Mouse (Mus musculus) stomach, postnatal 0 days (tissue): ENCODE measurements at regions not wholly inside any gene's neighbourhood (a gene's known extent, or its start where the extent isn't known, plus 50 kb on each side); places are given as distances from the start of the nearest gene placed in this dataset.

Experiments used
- ATAC-seq: fragments of 200-750 bp; cut with Nextera tagmentation; 2 replicates; pipeline ENCODE4 v1.8.0; 2017; ENCODE audit not compliant: low FRiP score, low TSS enrichment
- DNase-seq: peaks from one replicate; pipeline ENCODE4 v3.0.0-alpha.2; 2016; ENCODE audit warnings: low spot score
- H3K27ac ChIP-seq: fragments of 300-500 bp; sonication (generic); replicated peaks from 2 replicates; pipeline ENCODE4 v1.5.1; 2014; ENCODE audit warnings: mild to moderate bottlenecking, control low read depth
- H3K27me3 ChIP-seq: fragments of 300-500 bp; sonication (generic); 2 replicates; pipeline ENCODE4 v1.6.1; 2014; ENCODE audit warnings: low read length; ENCODE audit not compliant: control insufficient read depth, insufficient read depth
- H3K36me3 ChIP-seq: fragments of 300-500 bp; sonication (generic); 2 replicates; pipeline ENCODE4 v1.6.1; 2014; ENCODE audit warnings: low read length, mixed read lengths; ENCODE audit not compliant: control insufficient read depth, insufficient read depth
- H3K4me1 ChIP-seq: fragments of 300-500 bp; sonication (generic); replicated peaks from 2 replicates; pipeline ENCODE4 v1.6.1; 2014; ENCODE audit warnings: antibody characterized with exemption; ENCODE audit not compliant: control insufficient read depth, insufficient read depth
- H3K4me2 ChIP-seq: fragments of 300-500 bp; sonication (generic); replicated peaks from 2 replicates; pipeline ENCODE4 v1.6.1; 2014; ENCODE audit warnings: low read depth, mild to moderate bottlenecking, control low read depth, moderate library complexity
- H3K4me3 ChIP-seq: fragments of 300-500 bp; sonication (generic); 2 replicates; pipeline ENCODE4 v1.5.1; 2014; ENCODE audit warnings: low read depth, low read length, control low read depth
- H3K9ac ChIP-seq: fragments of 300-500 bp; sonication (generic); 2 replicates; pipeline ENCODE4 v1.6.1; 2014; ENCODE audit warnings: mild to moderate bottlenecking, low read length, control low read depth, mixed read lengths
- H3K9me3 ChIP-seq: fragments of 300-500 bp; sonication (generic); 2 replicates; pipeline ENCODE4 v1.6.1; 2016; ENCODE audit warnings: low read length; ENCODE audit not compliant: control insufficient read depth
- CTCF ChIP-seq: IDR thresholded peaks from 2 replicates; pipeline ENCODE4 v1.5.1; 2016; ENCODE audit warnings: antibody characterized with exemption, low read depth, mild to moderate bottlenecking, moderate library complexity
- EP300 ChIP-seq: optimal IDR thresholded peaks from 2 replicates; pipeline ENCODE3; 2016; ENCODE audit warnings: antibody characterized with exemption
- WGBS: fragments of 180-500 bp; shearing (Covaris S2); extraction: QIAGEN DNeasy Blood & Tissue Kit; methylation state at CpG from one replicate; pipeline ENCODE4 v1.1.7; 2014; 5-methylcytosine and 5-hydroxymethylcytosine counted together

GRCm38 (mm10) chr17:14588086-14588817, 105.8 kb downstream of the Thbs2 start:
- Histone ChIP-seq H3K9me3 (no peaks in the 10 kb centered on the region), H3K27ac (no peak overlapping the region), H3K9ac (no peak overlapping the region), H3K4me2 (no peak overlapping the region), H3K27me3 (no peaks in the 10 kb centered on the region), H3K36me3 (no peaks in the 10 kb centered on the region), H3K4me1 (no peaks in the 10 kb centered on the region), H3K4me3 (no peak overlapping the region)
- TF ChIP-seq EP300, result no peak
- no peak for ATAC-seq
- DNase-seq, result no peak
- 79% methylated on average over 12 of the region's 12 CpGs for WGBS

- Histone ChIP-seq H3K9ac (no peak overlapping the region), H3K4me3 (no peak overlapping the region), H3K27me3 (no peaks in the 10 kb centered on the region), H3K27ac (no peak overlapping the region), H3K4me1 (no peaks in the 10 kb centered on the region), H3K9me3 (no peaks in the 10 kb centered on the region), H3K4me2 (no peak overlapping the region), H3K36me3 (no peaks in the 10 kb centered on the region)
- DNase-seq, result no peak
- TF ChIP-seq CTCF (no peak), EP300 (no peak)
- ATAC-seq, result no peak
- 70% methylated on average over 3 of the region's 3 CpGs for WGBS
Observed at GRCm38 (mm10) chr17:14579671-14580070, 114.4 kb downstream of the Thbs2 start.

- Histone ChIP-seq H3K27ac (no peak overlapping the region), H3K36me3 (no peaks in the 10 kb centered on the region), H3K27me3 (no peaks in the 10 kb centered on the region), H3K4me1 (no peaks in the 10 kb centered on the region), H3K4me3 (no peak overlapping the region), H3K4me2 (no peak overlapping the region), H3K9ac (no peak overlapping the region), H3K9me3 (no peaks in the 10 kb centered on the region)
- WGBS, result 75% methylated on average over 1 of the region's 1 CpGs
- DNase-seq (no peak), ATAC-seq (no peak)
- TF ChIP-seq CTCF, result no peak
- no peak for TF ChIP-seq EP300
Observed at GRCm38 (mm10) chr17:14578721-14579120, 115.3 kb downstream of the Thbs2 start.

- WGBS, result 48% methylated on average over 3 of the region's 3 CpGs
Observed at GRCm38 (mm10) chr17:14578194-14578593, 115.8 kb downstream of the Thbs2 start.

GRCm38 (mm10) chr17:14576159-14576558, 117.9 kb downstream of the Thbs2 start:
- TF ChIP-seq EP300 (no peak), CTCF (no peak)
- no peaks in the 10 kb centered on the region for H3K9me3 ChIP-seq
- H3K4me3 ChIP-seq, result no peak overlapping the region
- no peaks in the 10 kb centered on the region for H3K4me1 ChIP-seq
- ATAC-seq, result no peak
- no peak overlapping the region for H3K9ac ChIP-seq
- no peaks in the 10 kb centered on the region for H3K27me3 ChIP-seq
- no peaks in the 10 kb centered on the region for H3K36me3 ChIP-seq
- H3K4me2 ChIP-seq, result no peak overlapping the region
- no peak overlapping the region for H3K27ac ChIP-seq
- no peak for DNase-seq
- 48% methylated on average over 2 of the region's 2 CpGs for WGBS

More at GRCm38 (mm10) chr17:14578194-14578593, 115.8 kb downstream of the Thbs2 start:
- Histone ChIP-seq H3K27me3 (no peaks in the 10 kb centered on the region), H3K36me3 (no peaks in the 10 kb centered on the region), H3K27ac (no peak overlapping the region), H3K4me2 (no peak overlapping the region), H3K4me1 (no peaks in the 10 kb centered on the region), H3K9me3 (no peaks in the 10 kb centered on the region), H3K4me3 (no peak overlapping the region), H3K9ac (no peak overlapping the region)
- DNase-seq (no peak), ATAC-seq (no peak)
- no peak for TF ChIP-seq CTCF

- Histone ChIP-seq H3K27ac (no peak overlapping the region), H3K4me1 (no peaks in the 10 kb centered on the region), H3K9ac (no peak overlapping the region), H3K27me3 (no peaks in the 10 kb centered on the region), H3K36me3 (no peaks in the 10 kb centered on the region), H3K9me3 (no peaks in the 10 kb centered on the region), H3K4me2 (no peak overlapping the region), H3K4me3 (no peak overlapping the region)
- WGBS, result 89% methylated on average over 7 of the region's 7 CpGs
- no peak for ATAC-seq
- DNase-seq, result no peak
- TF ChIP-seq CTCF, result no peak
- TF ChIP-seq EP300, result no peak
Observed at GRCm38 (mm10) chr17:14571143-14571542, 122.9 kb downstream of the Thbs2 start.
